Mouse (Mus musculus): ENCODE data around the gene Wbp1l.

GRCm38 (mm10) chr19:46572548-46572947 is 26.3 kb upstream of the Wbp1l start:
- TF ChIP-seq POLR2A (IDR thresholded peaks at IDR 0.05; ENCODE audit: low read depth, low read length) (no peak), CTCF (IDR thresholded peaks at IDR 0.05; ENCODE audit: borderline replicate concordance, insufficient read depth, low read length) (no peak)

Data from embryonic fibroblast, embryonic 13.5 days (primary cell).